Mouse (Mus musculus): ENCODE data around the gene Tbc1d4.
A peak's percentile ranks its signal among the peaks of the same experiment; 100 is the strongest.

The Tbc1d4 gene

DNA sequence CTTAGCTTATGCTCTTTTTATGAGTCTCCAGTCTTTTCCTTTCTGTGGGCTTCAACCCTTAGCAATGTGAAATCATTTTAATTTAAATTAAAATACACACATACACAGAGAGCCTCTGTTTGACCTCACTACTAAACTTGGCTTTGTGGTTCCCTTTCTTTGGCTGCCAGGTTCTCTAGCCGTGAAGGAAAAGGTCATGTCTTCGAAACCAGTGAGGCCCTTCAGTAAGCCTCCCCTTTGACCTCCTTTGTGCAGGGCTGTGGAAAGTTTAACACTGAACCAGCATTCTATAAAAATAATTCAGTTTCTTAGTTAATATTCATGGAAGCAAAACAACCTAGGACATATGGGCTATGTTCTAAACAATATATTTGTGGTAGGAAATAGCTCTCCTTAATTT lies 78.5 kb downstream of the Tbc1d4 start:
- no peak for DNase-seq (ENCODE audit: low spot score)

DNA sequence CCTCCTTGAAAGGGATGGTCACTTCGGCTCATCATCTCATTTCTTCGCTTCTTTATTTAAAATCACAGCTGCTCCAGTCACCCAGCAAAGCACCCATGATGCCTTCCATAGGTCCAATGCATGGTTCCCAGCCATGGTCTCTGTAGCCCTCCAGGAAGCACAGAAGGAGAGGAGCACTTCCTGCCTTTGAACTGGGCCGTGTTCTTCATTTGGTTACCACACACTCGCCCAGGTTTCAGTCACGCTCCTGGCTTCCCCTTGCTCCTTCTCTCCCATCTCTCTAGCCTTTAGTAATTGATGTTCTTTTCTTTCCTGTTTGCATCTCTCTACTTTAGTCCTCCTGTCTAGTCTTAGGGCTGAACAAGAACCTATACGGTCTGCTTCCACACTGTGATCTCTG lies 79.8 kb downstream of the Tbc1d4 start:
- DNase-seq (ENCODE audit: low spot score): no peak

DNA sequence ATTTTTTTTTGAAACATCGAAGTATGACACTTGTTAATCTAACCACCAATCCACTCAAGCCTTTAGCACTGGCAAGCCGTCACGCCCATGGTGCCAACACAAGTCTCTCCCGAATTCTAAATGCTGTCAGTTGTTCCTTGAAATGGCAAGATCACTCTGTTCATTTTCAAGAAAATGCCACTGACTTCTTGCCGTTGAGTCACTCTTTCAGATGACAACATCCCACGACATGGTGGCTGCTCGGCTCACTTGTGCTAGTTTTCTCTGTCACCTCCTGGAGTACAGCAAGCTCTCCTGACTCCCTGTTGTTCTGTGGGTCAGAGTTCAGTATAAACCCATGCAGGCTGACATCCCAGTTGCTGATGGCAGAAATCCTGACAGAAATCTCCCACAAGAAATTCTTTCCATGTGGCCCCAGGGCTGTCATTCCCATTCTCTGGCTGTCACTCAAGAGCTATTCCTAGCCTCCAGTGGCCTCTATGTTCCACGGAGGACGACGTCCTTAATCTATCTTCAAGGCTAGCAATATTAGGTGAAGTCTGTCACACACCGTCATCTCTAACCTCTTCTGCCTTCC lies 81.5 kb downstream of the Tbc1d4 start:
- no peak for DNase-seq (ENCODE audit: low spot score)

DNA sequence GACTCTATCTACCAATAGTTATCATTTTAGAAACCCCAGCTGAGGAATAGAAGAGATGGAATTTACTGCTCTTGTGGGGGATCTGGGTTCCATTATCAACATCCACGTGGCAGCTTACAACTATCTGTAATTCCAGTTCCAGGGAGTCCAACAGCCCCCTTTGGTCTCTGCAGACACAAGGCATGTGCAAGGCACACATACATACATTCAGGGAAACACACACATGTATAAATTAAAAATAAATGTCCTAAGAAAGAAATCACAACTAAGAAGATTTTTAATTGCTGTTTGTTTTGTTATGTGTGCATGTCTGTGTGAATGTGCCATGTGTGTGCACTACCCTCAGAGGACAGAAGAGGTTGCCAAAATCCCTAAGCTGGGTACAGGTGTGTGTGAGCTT lies 82.5 kb downstream of the Tbc1d4 start:
- DNase-seq (ENCODE audit: low spot score): no peak

DNA sequence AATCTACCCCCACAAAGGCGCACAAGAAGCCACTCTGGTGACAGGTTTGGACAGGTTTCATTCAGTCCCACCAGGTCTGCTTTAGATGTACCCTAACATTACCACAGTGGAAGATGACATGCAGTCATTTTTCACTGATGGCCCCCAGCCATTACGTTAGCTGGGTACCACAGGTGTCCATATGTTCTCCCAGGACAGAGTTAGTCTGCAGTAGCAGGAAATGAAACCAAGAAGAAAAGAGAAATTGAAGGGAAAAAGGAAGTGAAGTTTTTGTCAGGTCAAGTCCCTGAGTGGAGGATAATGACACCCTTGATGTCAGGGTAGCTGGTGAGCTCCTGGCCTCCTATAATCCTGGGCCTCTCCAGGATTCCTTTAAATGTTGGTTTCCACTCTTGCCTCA lies 89.0 kb downstream of the Tbc1d4 start:
- no peak for DNase-seq (ENCODE audit: low spot score)

DNA sequence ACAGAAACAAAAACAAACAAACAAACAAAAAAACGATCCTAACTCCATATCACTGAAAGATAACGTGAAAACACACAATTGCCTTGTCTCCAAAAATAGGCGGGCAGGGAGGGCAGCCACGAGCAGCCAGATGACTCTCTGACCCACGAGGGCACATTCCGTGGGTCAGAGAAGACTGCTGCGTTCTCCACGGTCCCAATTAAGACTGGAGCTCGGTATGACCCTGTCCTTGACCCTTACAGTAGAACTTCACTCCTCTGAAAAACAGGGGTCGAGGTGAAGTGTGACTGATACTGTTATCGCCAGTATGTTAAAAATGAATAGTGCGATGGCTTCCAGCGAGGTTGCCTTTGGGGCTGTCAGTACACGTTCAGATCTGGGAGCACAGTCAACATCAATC lies 90.7 kb downstream of the Tbc1d4 start:
- DNase-seq (ENCODE audit: low spot score): no peak

DNA sequence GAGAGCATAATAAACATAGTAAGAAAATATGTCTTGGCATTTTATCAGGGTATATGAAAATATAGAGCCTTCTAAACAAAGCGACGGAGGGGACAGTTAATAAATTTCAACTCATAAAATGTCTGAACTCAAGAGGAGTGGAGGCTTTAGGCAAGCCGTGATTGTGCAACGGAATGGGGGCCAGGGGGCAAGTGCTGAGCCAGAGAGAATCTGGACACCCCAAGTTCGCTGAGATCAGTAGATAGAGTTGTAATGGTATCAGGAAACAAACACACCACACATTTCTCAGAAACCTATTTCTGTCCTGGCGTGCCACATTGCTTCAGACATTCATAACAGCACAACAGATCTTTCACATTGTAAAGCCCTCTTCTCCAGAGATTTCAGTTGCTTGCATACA lies 91.2 kb downstream of the Tbc1d4 start:
- no peak for DNase-seq (ENCODE audit: low spot score)

DNA sequence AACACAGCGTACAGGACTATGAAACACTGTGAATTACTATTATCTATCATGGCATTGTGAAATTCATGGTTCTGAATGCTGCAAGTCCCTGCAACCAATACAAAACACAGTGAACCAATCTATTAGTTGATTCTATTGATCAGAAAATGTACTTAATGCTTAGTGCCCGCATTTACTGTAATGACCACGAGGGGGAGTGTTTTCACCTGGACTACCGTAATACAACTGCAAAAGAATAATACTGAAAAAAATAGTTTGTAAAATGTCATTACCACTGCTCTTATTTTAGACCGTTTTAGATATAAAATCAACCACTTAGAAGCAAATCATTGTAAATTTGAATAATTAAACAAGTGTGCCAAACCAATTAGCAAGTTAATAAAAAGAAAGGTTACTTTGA lies 91.7 kb downstream of the Tbc1d4 start:
- DNase-seq (ENCODE audit: low spot score): peak; percentile 62

DNA sequence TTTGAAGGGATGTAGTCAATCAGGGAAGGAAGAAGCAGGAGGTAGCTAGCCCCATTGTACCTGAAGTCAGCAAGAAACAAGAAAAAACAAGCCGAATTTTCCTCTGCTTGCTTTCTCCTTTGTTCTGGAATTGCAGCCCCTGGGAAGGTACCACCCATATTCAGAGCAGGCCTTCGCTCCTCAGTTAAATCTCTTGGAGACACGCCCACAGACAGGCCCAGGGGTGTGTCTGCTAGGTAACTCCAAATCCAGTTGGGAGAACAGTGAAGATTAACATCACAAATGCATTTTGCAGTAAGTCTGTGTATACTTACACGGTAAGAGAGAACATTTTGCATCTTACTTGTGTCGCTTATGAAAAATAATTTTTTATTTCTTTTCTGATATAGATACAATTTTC lies 92.1 kb downstream of the Tbc1d4 start:
- DNase-seq (ENCODE audit: low spot score): no peak

DNA sequence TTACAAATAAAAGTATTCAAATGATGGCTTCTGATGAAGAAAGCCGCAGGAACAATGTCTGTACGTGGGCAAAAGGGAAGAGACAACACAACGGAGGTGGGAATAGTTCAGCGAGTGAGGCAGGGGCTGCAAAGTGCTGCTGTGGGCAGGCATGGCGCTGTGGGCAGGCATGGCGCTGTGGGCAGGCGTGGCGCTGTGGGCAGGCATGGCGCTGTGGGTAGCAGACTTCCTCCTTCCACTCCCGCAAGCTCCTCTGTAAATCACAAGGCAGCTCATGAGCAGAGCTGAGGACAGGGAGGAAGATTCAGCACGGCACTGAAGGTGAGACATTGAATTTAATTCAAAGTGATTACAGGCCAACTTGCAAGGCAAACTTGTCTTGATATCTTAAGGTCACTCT lies 93.0 kb downstream of the Tbc1d4 start:
- DNase-seq (ENCODE audit: low spot score): no peak

DNA sequence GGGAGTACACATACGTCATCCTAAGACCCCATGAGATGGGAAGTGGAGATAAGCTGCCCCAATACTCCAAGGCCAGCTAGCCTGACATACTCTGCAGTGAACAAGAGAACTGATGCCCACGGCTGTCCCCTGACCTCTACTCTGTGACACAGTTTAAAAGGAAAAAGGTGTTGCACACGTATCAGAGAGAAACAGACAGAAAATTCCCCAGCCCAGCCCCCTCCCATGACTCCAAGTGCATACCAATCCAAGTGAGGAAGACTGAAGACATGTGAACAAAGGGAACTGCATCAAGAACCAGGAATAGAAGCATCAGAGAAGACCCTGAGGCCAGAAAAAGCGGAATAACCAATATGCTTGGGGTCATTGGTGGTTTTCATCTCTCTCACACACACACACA lies 93.7 kb downstream of the Tbc1d4 start:
- DNase-seq (ENCODE audit: low spot score): no peak

DNA sequence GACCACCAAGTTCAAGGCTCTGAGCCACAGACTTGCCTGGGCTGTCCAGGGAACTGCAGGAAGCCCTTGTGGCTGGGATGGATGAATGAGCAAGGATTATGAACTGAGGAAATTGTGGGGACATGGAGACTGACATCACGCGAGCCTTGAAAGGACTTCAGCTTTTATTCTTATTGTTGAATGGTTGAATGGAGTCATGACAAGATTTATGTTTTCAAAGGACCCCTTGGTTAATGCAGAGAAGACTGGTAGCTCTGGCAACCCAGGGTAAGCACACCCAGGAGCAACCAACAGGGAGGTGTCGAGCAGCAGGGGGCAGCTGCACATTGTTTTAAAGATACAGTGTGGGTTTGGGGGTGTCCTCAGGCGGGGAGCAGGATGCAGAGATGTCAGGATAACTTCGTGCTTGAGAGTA lies 94.4 kb downstream of the Tbc1d4 start:
- DNase-seq (ENCODE audit: low spot score): no peak

DNA sequence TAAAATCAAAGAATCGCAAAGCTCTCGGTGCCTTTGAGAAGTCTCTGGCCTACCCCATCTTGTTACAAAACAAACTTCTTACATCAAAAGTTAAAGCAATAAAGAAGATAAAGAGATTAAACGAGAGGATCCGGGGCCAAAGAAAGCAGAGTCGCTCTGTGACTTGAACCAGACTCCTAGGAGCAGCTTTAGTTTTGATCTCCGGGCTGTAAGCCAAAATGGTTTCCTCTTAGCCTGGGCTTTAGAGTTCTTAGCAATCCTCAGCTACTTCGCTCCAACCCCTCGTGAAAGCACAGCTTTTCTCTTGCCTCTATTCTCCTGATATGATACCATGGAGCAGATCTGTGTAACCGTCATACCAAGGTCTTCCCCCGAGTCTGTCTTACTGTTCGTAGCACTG lies 95.8 kb downstream of the Tbc1d4 start:
- no peak for DNase-seq (ENCODE audit: low spot score)

DNA sequence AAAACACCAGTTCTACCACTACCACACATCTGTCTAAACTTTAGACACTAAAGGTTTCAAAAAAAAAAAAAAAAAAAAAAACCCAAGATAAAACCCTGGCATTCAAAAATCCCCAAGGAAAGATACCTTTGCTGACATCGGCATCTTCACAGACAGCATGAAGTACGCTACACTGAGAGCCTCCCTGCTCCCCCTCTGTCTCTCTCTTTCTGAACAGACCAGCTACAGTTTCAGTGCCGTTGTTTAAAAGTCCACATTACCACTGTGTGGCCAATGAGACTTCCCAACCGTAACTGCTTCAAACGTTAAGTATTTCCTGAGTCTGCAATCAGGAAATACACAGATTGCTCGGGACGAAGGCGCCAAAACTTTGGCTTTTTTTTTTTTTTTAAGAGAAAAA lies 97.6 kb downstream of the Tbc1d4 start:
- DNase-seq (ENCODE audit: low spot score): no peak

DNA sequence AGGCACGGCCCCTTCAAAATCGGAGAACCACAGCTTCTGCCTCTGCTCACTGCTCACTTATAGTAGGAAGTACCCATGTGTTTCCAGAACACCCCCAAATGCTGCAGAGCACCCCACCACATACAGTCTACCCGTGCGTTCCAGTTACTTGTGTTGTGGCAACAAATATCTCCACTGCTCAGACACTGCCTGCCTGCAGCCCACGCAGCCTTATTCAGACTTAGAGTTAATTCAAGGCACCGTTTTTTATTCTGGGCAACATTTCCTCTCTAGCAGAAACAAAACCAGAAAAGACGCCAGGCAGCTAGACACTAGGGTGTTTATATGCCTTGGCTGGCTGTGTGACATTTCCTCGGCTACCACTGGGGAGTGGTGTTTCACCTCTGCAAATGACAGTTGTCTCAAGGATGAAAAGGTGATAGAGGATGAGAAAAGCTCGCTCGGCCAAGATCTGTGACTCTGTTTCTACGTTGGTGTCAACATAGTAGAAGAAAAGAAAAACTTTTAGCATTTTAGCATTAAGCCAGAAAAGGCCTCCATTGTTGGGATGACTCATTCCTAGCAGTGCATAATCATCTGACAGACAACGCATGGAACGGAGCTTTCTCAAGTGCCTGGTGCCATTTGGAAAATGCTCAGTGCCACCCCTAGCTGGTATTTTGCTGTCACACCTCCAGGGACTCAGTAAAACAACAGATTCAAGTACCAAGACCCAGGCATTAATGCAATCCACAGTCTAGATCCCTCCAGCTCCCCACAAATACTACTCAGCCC lies 98.3 kb downstream of the Tbc1d4 start:
- no peak for DNase-seq (ENCODE audit: low spot score)

DNA sequence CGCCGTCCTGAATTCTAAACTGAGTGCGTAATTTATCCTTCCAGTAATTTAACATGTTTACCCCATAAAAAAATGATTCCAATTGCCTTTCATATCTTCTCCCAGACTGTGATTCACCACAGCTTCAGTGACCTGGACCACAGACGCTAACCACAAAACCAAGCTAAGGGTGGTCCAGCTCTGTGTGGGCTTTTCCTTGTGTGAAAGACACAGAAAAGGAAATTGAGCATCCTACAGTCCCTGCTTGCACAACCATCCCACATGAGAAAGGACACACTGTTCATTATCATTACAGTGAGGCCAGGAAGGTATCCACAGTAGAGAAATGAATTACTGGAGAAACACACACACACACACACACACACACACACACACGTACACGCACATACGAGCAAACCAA lies 99.2 kb downstream of the Tbc1d4 start:
- DNase-seq (ENCODE audit: low spot score): no peak

DNA sequence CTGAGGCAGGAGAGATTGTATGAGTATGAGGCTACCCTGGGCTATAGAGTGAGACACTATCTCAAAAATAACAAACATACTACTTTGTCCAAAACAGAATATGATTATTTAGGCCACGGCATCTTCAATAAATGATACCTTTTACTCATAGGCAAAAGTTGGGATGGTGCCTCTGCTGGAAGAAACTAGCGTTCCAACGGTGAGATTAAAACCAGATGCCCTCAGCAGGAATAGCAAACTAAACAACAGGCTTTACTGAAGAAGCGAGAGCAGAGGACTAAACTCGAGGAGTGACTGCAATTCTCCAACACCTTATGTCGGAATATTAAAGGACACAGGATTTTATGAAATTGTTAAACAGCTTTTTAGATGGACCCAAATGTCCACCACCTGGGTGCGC lies 101.0 kb downstream of the Tbc1d4 start:
- DNase-seq (ENCODE audit: low spot score): no peak

DNA sequence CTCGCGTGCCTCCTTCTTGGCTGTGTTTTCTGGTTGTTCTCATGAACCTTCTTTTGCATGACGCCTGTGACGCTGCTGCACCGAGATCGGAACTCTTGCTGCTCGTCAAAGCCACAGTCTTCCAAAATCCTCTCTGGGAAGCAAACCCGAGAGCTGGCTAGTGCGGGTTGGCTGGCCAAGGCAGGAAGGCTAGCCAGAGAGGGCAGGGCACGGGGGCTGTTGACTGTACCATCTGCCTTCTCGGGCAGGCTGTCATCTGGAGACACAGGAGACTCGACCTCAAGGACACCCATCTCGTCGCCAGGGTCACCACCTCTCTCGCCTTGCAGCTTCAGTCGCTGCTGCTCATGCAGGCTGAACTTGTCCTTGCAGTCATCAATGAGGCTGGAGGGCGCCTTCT lies 101.8 kb downstream of the Tbc1d4 start:
- no peak for DNase-seq (ENCODE audit: low spot score)

DNA sequence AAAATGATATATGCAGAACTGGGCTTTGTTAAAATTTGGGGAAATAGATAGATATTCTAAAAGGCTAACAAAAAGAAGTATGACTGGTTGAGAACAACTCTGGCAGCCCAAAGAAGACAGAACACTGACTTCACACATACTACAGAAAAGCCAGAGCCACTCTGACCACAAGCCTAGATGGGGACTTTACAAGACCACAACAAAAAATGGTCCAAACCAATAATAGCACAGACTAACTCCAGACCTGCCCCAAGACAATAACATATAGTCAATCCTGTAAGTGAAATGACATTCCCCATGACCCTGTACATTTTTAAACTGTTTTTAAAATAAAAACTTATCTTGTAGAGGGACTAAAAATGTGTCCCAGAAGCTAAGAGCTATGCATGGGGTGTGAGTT lies 103.2 kb downstream of the Tbc1d4 start:
- no peak for DNase-seq (ENCODE audit: low spot score)

DNA sequence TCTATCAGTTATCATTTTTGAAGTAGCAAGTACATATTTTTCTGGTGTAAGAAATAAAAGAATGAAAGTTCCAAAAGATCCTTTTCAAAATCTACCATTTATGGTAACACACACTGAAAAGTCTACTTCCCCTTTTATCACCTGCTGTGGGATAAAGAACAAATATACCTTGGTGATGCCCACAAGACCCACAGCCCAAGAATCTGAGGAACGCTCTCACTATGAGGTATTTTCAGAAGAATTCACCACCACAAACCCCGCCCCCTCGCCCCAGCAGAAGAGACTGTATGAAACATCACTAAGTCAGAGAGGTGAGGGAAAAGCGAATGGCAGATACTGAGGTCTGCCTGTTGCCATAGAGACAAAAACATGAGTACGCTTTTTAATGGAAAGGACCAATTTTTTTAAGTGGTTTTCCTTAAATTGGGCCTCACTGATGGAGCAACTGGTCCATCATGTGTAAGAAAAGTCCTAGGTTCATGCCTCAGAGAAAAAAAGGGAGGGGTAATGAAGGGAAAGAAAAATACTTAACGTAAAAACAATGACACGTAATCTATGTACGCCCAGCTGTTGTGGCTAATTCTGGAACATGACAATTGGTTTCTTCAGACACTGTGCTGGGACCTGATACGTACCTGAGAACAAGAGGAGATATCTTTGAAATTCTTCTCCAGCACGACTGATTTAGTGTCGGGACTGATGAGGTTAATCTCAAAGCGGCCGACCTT lies 104.4 kb downstream of the Tbc1d4 start:
- DNase-seq (ENCODE audit: low spot score): no peak

DNA sequence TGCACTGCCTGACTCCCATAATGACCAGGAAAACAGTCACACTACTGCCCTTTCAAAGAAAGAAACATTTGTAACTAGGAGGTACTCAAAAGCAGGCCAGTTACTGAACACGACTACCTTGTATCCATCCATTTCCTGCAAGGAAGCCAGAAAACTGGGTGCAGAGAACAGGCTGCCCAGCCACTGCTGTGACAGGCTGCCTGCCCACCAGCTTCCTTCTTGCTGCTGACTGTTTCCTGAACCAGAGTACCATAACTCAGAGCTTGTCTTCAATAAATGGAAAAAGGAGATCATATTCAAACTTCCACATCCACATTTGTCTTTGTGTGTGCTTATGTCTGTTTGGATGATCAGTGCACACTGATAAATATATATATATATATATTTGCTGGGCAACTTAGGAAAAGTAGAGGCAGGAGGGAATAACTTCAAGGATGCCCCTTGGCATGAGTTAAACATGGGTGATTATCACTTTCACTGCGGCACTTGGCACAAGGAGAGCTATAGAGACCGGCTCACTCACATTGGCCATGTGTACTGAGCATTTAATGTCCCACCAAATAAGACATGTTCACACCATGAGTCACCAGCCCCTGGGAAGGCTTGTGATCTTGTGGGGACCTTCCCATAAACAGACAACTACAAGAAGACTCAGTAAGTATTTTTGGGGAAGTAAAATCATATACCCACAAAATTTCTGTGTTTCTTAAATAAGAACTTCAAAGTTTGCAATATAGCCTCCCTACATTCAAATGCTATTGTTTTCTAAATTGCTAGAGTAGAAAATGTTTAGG lies 105.6 kb downstream of the Tbc1d4 start:
- DNase-seq (ENCODE audit: low spot score): no peak

DNA sequence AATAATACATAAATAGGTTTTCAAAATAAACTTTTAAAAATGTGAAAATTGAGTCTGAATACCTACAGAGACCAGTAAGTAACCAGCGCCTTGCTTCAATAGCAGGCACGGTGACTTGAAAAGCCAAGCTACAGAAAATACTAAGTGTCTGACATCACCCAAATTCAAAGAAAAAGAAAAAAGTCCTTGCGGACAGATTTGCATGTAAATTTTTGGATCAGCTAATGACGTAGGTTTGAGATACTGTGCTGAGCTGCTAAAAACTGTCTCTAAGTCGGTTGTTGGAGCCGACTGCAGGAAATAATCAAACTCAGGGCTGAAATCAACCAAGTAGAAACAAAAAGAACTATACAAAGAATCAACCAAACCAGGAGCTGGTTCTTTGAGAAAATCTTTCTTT lies 107.1 kb downstream of the Tbc1d4 start:
- no peak for DNase-seq (ENCODE audit: low spot score)

DNA sequence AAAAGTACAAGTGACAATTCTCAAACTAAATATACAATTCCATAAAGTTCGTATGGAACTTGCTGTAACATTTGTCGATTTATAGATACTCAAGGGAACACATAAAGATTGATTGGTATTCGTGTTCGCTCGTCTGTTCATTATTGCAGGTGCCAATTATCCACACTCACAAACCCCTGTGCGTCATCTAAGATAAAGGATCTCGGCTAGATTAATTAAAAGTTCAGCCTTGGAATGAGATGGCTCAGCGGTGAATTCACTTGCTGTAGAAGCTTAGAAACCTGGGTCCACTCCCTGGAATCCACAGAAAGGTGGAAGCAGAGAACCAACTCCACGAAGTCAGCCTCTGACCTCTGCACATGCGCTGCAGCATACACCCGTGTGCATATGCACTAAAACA lies 107.5 kb downstream of the Tbc1d4 start:
- DNase-seq (ENCODE audit: low spot score): no peak
